Mouse (Mus musculus) urinary bladder, postnatal 14 days (tissue): ENCODE results near the gene Actr3b.
"Not testable (repeated sequence)": the region's sequence is repeated elsewhere in the genome, so short reads cannot be mapped to it uniquely, and the experiment has no call there.

ENCODE experiments used
- DNase-seq: peaks from one replicate; pipeline ENCODE4 v3.0.0; 2021; ENCODE audit warnings: low spot score

Gene Actr3b

GRCm38 (mm10) chr5:25759460-25760409 is at the start of gene Actr3b:
Actr3b (plus strand) TSS chr5:25759997.
- peak; percentile 85 for DNase-seq

GRCm38 (mm10) chr5:25713001-25713706 is 46.6 kb upstream of the Actr3b start:
- DNase-seq = not testable (repeated sequence)

- DNase-seq = no peak
These were observed 40.4 kb upstream of the Actr3b start for GRCm38 (mm10) chr5:25719390-25719789.

GRCm38 (mm10) chr5:25723016-25723415 is 36.8 kb upstream of the Actr3b start:
- no peak for DNase-seq

GRCm38 (mm10) chr5:25724134-25724675 is 35.6 kb upstream of the Actr3b start:
- no peak for DNase-seq

GRCm38 (mm10) chr5:25734318-25734717 is 25.5 kb upstream of the Actr3b start:
- DNase-seq = peak; percentile 44

- DNase-seq = no peak
These were observed 23.9 kb upstream of the Actr3b start for GRCm38 (mm10) chr5:25735861-25736260.

- DNase-seq = no peak
These were observed 21.3 kb upstream of the Actr3b start for GRCm38 (mm10) chr5:25738448-25738847.

- DNase-seq = not testable (repeated sequence)
These were observed 20.9 kb upstream of the Actr3b start for GRCm38 (mm10) chr5:25738902-25739301.

- DNase-seq = no peak
These were observed 11.9 kb upstream of the Actr3b start for GRCm38 (mm10) chr5:25747904-25748303.

- no peak for DNase-seq
These were observed 11.2 kb upstream of the Actr3b start for GRCm38 (mm10) chr5:25748613-25749012.

- no peak for DNase-seq
These were observed 8.2 kb upstream of the Actr3b start for GRCm38 (mm10) chr5:25751552-25751951.

- peak; percentile 23 for DNase-seq
These were observed 6.9 kb upstream of the Actr3b start for GRCm38 (mm10) chr5:25752862-25753261.

GRCm38 (mm10) chr5:25753556-25754235 is 6.1 kb upstream of the Actr3b start:
- no peak for DNase-seq

- peak; percentile 28 for DNase-seq
These were observed 5.5 kb upstream of the Actr3b start for GRCm38 (mm10) chr5:25754236-25754766.

- DNase-seq = no peak
These were observed 624 bp downstream of the Actr3b start for GRCm38 (mm10) chr5:25760410-25760832.

GRCm38 (mm10) chr5:25760871-25761270 is 1.1 kb downstream of the Actr3b start:
- DNase-seq = no peak

- DNase-seq = no peak
These were observed 2.1 kb downstream of the Actr3b start for GRCm38 (mm10) chr5:25761850-25762249.

- DNase-seq = no peak
These were observed 9.2 kb downstream of the Actr3b start for GRCm38 (mm10) chr5:25769006-25769405.

- DNase-seq = no peak
These were observed 9.6 kb downstream of the Actr3b start for GRCm38 (mm10) chr5:25769406-25769805.

- no peak for DNase-seq
These were observed 12.7 kb downstream of the Actr3b start for GRCm38 (mm10) chr5:25772456-25772855.
